Mouse (Mus musculus) heart, adult 9 months (tissue): ENCODE results near the gene Pusl1.

Experiments used
- DNase-seq, 2 experiments: peaks; one replicate each; pipeline ENCODE4 v3.0.0; 2022; ENCODE audit warnings: low spot score in 2 of 2

The Pusl1 gene

DNA sequence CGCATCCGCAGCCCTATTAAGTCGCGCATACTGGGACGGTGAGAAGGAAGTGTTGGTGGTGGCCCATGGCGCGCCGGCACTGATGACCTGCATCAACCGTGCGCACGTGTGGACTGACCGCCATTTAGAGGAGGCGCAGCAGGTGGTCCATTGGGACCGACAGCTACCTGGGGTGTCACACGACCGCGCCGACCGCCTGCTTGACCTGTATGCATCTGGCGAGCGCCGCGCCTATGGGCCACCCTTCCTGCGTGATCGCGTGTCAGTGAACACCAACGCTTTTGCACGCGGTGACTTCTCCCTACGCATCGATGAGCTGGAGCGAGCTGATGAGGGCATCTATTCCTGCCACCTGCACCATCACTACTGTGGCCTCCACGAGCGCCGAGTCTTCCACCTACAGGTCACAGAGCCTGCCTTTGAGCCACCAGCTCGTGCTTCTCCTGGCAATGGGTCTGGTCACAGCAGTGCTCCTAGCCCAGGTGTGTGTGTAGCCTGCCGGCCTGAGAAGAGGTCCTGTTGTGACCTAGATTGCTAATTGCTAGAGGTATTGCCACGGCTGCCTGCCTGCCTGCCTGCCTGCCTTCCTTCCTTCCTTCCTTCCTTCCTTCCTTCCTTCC lies 49.8 kb downstream of the Pusl1 start:
- no peak for DNase-seq

DNA sequence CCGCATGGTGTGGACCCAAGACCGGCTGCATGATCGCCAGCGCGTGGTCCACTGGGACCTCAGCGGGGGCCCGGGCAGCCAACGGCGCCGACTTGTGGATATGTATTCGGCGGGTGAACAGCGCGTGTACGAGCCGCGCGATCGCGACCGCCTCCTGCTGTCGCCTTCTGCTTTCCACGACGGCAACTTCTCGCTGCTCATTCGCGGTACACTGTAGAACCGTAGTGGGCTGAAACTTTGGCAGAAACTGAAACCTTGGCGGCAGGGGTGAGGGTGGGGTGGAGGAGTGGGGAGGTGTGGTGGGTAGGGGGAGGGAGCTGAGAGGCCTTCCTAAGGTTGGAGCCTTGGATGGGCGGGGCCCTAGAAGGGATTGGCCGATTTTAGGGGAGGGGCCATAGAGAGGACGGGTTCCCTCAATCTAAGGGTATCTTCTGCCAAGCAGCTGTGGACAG lies 50.6 kb downstream of the Pusl1 start:
- DNase-seq, result peak; percentile 69 to 70

GRCm38 (mm10) chr4:155840076-155841002 lies 51.2 kb downstream of the Pusl1 start:
- DNase-seq, result no peak

- peak; percentile 93 to 96 for DNase-seq
Observed at GRCm38 (mm10) chr4:155839483-155839910, 52.1 kb downstream of the Pusl1 start, which contains the start of gene Mxra8. Mxra8 (plus strand) TSS chr4:155839680.

DNA sequence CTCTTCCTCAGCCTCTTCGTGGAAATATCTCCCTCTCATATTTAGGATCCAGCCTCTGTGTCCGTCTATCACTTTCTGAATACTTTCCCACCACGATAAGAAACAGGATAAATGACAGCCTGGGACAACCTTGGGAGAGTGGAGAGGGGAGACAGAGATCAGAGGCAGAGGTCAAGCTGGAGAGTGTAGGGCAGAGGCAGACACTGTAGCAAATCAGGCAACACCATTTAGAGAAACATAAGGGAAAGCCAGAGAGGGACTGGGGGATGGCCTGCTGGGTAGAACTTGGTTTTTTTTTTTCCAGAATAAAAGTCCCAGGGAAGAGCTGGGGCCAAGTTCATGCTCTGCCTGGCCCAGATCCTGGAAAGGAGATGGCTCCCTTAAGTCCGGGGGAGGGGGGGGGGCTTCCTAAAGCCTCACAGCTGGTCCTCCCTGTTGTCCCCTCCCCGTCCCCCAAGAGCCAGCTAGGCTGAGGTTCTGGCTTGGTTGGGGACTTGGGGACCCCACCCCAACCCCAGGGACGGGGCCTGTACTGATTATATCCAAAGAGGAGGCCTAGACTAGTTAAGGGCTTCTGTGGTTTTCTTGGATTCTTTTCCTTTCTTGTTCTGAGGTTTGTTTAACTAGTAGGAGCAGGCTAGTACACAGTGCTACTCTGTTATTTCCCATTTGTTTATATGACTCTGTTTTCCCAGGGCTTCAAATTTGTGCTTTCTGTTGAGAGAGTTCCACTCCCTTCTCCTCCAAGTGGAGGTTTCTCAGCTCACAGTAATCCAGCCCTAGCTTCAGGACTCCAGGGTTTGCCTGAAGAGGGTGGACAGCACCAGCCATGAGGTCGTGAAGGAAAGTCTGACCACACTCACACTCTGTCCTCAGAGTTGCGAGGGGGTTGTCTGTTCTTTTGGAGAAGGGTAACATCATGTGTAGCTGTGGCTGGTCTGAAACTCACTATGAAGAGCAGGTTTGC lies 53.1 kb downstream of the Pusl1 start:
- peak; percentile 67 to 71 for DNase-seq
